23 mouse cellular contexts compared by ENCODE assay signal in the genomic region with DNA sequence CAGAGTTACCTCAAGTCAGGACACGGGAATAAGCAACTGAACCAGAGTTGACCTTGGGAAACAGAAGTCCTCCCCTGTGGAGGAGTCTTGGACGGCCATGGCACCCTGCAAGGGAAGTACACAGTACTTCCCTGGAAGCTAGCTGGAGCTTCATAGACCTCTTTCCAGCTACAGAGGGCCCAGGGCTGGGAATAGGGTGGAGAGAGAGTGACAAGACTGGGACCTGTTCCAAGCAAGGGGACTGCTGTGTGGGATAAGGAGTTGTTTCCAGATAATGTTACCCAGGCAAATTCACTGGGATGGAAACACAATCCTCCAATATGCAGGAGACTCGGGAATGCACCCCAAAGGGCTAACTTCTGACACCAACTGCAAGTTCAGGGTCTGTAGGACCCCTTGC.
DNase-seq lines count a peak whose midpoint lies in the region; ATAC-seq lines count a peak whose summit lies in the region.
"Had no signal": no experiment of that assay in that cellular context is flagged by ENCODE, and none has a peak within 500 bp of the region (broad histone marks: within the 10 kb centered on the region; RNA-seq: fewer than 3 reads in every experiment).

No protein-coding gene starts in this region.

- H3K4me1 ChIP-seq in embryonic facial prominence, embryonic 14.5 days (ENCODE audit: control insufficient read depth, insufficient read depth, low read length): no peaks in the 10 kb centered on the region
- H3K4me1 ChIP-seq in embryonic facial prominence, embryonic 10.5 days: no peaks in the 10 kb centered on the region
- peaks cover 16% of the 10 kb centered on the region for H3K4me1 ChIP-seq in heart, embryonic 15.5 days (replicated peaks)
- peaks cover 10% of the 10 kb centered on the region for H3K4me1 ChIP-seq in hindbrain, embryonic 10.5 days (replicated peaks)
- H3K4me1 ChIP-seq in hindbrain, embryonic 13.5 days (replicated peaks): no peaks in the 10 kb centered on the region
- H3K4me1 ChIP-seq: embryonic facial prominence, embryonic 12.5 days; forebrain, embryonic 12.5 days; intestine, embryonic 15.5 days had no signal

- H3K9me3 ChIP-seq in embryonic facial prominence, embryonic 14.5 days (ENCODE audit: control insufficient read depth, low read length): no peaks in the 10 kb centered on the region
- H3K9me3 ChIP-seq in embryonic facial prominence, embryonic 10.5 days: no peaks in the 10 kb centered on the region
- no peaks in the 10 kb centered on the region for H3K9me3 ChIP-seq in heart, embryonic 15.5 days (replicated peaks)
- H3K9me3 ChIP-seq in hindbrain, embryonic 10.5 days: no peaks in the 10 kb centered on the region
- H3K9me3 ChIP-seq in hindbrain, embryonic 13.5 days: no peaks in the 10 kb centered on the region
- H3K9me3 ChIP-seq: embryonic facial prominence, embryonic 12.5 days; forebrain, embryonic 12.5 days; intestine, embryonic 15.5 days had no signal

- no peak for DNase-seq in embryonic facial prominence, embryonic 14.5 days (ENCODE audit: low spot score)
- DNase-seq in embryonic facial prominence, embryonic 10.5 days (ENCODE audit: low spot score): no peak
- no peak for DNase-seq in heart, postnatal 25 days (ENCODE audit: low spot score)
- no peak for DNase-seq in hindbrain, embryonic 10.5 days (ENCODE audit: low spot score)
- DNase-seq in heart, postnatal 4 days: peak; percentile 43
- DNase-seq: adrenal gland, adult 8-10 months; adrenal gland, postnatal 36 days; B cell, adult 2 months; cerebellum, adult 11 months; cerebellum, adult 8-10 months; cerebellum, postnatal 14 days; embryo, embryonic 11 days; gastrocnemius, postnatal 10 days; kidney, adult 18-20 months had no signal

- H3K27ac ChIP-seq in embryonic facial prominence, embryonic 14.5 days (replicated peaks; ENCODE audit: low read depth, low read length): no peak overlapping the region
- H3K27ac ChIP-seq in embryonic facial prominence, embryonic 10.5 days (replicated peaks): no peak overlapping the region
- peak overlapping the region; percentile 50 for H3K27ac ChIP-seq in heart, embryonic 15.5 days
- H3K27ac ChIP-seq in hindbrain, embryonic 10.5 days: peak overlapping the region; percentile 54; the same call in 1 of the 2 replicates
- no peak overlapping the region for H3K27ac ChIP-seq in hindbrain, embryonic 13.5 days
- H3K27ac ChIP-seq: embryonic facial prominence, embryonic 12.5 days; forebrain, embryonic 12.5 days; hindbrain, embryonic 14.5 days; intestine, embryonic 15.5 days had no signal

- no peak overlapping the region for H3K4me2 ChIP-seq in embryonic facial prominence, embryonic 14.5 days (ENCODE audit: low read depth, low read length)
- peak overlapping the region; percentile 5; the same call in 1 of the 2 replicates for H3K4me2 ChIP-seq in heart, embryonic 15.5 days
- no peak overlapping the region for H3K4me2 ChIP-seq in hindbrain, embryonic 13.5 days
- H3K4me2 ChIP-seq: embryonic facial prominence, embryonic 12.5 days; forebrain, embryonic 12.5 days; hindbrain, embryonic 14.5 days; intestine, embryonic 15.5 days had no signal

- 0 out of 2 replicates have a peak, but pooled peaks have one; percentile 41 for ATAC-seq in embryonic facial prominence, embryonic 14.5 days (ENCODE audit: low read depth)
- ATAC-seq in heart, embryonic 15.5 days (replicated peaks; ENCODE audit: insufficient number of reproducible peaks, insufficient read depth, low FRiP score, low read depth): 0 out of 2 replicates have a peak, but pooled peaks have one; percentile 68
- ATAC-seq in hindbrain, embryonic 13.5 days (ENCODE audit: low FRiP score): no peak
- ATAC-seq: CD4-positive, CD25-positive, alpha-beta regulatory T cell, adult 4 months; forebrain, embryonic 16.5 days; intestine, embryonic 15.5 days had no signal

- H3K36me3 ChIP-seq in embryonic facial prominence, embryonic 14.5 days (ENCODE audit: control insufficient read depth, insufficient read depth, low read length): no peaks in the 10 kb centered on the region
- H3K36me3 ChIP-seq in embryonic facial prominence, embryonic 10.5 days (replicated peaks): no peaks in the 10 kb centered on the region
- no peaks in the 10 kb centered on the region for H3K36me3 ChIP-seq in heart, embryonic 15.5 days
- H3K36me3 ChIP-seq in hindbrain, embryonic 10.5 days: no peaks in the 10 kb centered on the region
- no peaks in the 10 kb centered on the region for H3K36me3 ChIP-seq in hindbrain, embryonic 13.5 days
- H3K36me3 ChIP-seq: embryonic facial prominence, embryonic 12.5 days; forebrain, embryonic 12.5 days; G1E; intestine, embryonic 15.5 days had no signal

- H3K27me3 ChIP-seq in embryonic facial prominence, embryonic 14.5 days (replicated peaks; ENCODE audit: control insufficient read depth, insufficient read depth, low read length): no peaks in the 10 kb centered on the region
- no peaks in the 10 kb centered on the region for H3K27me3 ChIP-seq in embryonic facial prominence, embryonic 10.5 days (replicated peaks; ENCODE audit: low read depth, poor library complexity, severe bottlenecking)
- peaks cover 14% of the 10 kb centered on the region for H3K27me3 ChIP-seq in heart, embryonic 15.5 days
- H3K27me3 ChIP-seq in hindbrain, embryonic 10.5 days (ENCODE audit: insufficient read depth, poor library complexity, severe bottlenecking): no peaks in the 10 kb centered on the region
- no peaks in the 10 kb centered on the region for H3K27me3 ChIP-seq in hindbrain, embryonic 13.5 days
- H3K27me3 ChIP-seq: embryonic facial prominence, embryonic 12.5 days; intestine, embryonic 15.5 days had no signal

- no peak overlapping the region for H3K9ac ChIP-seq in embryonic facial prominence, embryonic 14.5 days (ENCODE audit: low read depth, low read length)
- H3K9ac ChIP-seq in heart, embryonic 15.5 days: no peak overlapping the region
- no peak overlapping the region for H3K9ac ChIP-seq in hindbrain, embryonic 13.5 days
- H3K9ac ChIP-seq: embryonic facial prominence, embryonic 12.5 days; forebrain, embryonic 12.5 days; hindbrain, embryonic 14.5 days; intestine, embryonic 15.5 days had no signal

- 48% methylated on average over 3 of the region's 3 CpGs for WGBS in embryonic facial prominence, embryonic 14.5 days
- 60% methylated on average over 3 of the region's 3 CpGs for WGBS in embryonic facial prominence, embryonic 10.5 days
- WGBS in heart, embryonic 15.5 days: 30% methylated on average over 3 of the region's 3 CpGs
- WGBS in hindbrain, embryonic 10.5 days: 71% methylated on average over 3 of the region's 3 CpGs
- 56% methylated on average over 3 of the region's 3 CpGs for WGBS in hindbrain, embryonic 13.5 days

- no peak overlapping the region for H3K4me3 ChIP-seq in embryonic facial prominence, embryonic 14.5 days (ENCODE audit: low read depth, low read length)
- no peak overlapping the region for H3K4me3 ChIP-seq in embryonic facial prominence, embryonic 10.5 days
- H3K4me3 ChIP-seq in heart, embryonic 15.5 days: no peak overlapping the region
- H3K4me3 ChIP-seq in hindbrain, embryonic 10.5 days: no peak overlapping the region
- no peak overlapping the region for H3K4me3 ChIP-seq in hindbrain, embryonic 13.5 days
- H3K4me3 ChIP-seq: embryonic facial prominence, embryonic 12.5 days; forebrain, embryonic 12.5 days; intestine, embryonic 15.5 days had no signal

- intact Hi-C loops in heart, postnatal 25 days (cut with DNase I): no loop called here

Comparison
In these comparisons a context has a peak if more than half of its experiments do, and no peak if none do; other contexts are left out.
1. H3K27ac ChIP-seq: peak in heart, embryonic 15.5 days (single experiment) and hindbrain, embryonic 10.5 days (single experiment); none in embryonic facial prominence, embryonic 14.5 days (single experiment), embryonic facial prominence, embryonic 10.5 days (single experiment) and hindbrain, embryonic 13.5 days (single experiment).